In the genomic region with DNA sequence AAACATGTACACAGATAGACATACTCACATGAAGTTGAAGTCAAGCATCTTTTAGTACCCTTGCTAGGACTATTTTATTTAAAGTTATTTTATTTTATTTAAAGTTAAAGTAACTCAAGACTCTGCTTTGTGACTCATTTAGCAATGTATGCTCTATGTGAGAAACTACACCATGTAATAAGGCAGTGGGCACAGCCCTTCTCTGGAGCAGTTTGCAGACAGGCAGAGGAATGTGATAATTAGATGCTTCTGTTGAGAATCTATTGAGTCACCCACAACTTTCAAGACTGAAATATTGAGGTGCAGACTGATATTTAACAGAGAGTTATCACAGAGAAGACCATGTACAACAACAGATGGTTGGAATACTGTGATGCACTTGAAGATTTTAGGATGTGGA, we compare ENCODE assay signal across 18 mouse cellular contexts.
"Had no signal": no experiment of that assay in that cellular context is flagged by ENCODE, and none has a peak within 500 bp of the region (broad histone marks: within the 10 kb centered on the region; RNA-seq: fewer than 3 reads in every experiment).

No protein-coding gene starts in this region.

- DNase-seq: kidney, adult 8-10 months; kidney, postnatal 25 days; lung, adult 2 months; lung, postnatal 36 days; retina, postnatal 1 day; right cerebral cortex, postnatal 14 days; spleen, adult 18-20 months; thymus, adult 2 months; thymus, postnatal 25 days had no signal

- H3K9ac ChIP-seq: liver, embryonic 15.5 days; midbrain, embryonic 15.5 days; neural tube, embryonic 13.5 days had no signal

- H3K4me1 ChIP-seq: limb, embryonic 10.5 days; liver, embryonic 15.5 days; midbrain, embryonic 10.5 days; midbrain, embryonic 15.5 days; neural tube, embryonic 13.5 days had no signal

- H3K9me3 ChIP-seq: limb, embryonic 10.5 days; liver, embryonic 15.5 days; midbrain, embryonic 10.5 days; midbrain, embryonic 15.5 days; neural tube, embryonic 13.5 days had no signal

- H3K4me2 ChIP-seq: liver, embryonic 11.5 days; liver, embryonic 15.5 days; midbrain, embryonic 15.5 days; neural tube, embryonic 13.5 days had no signal

- ATAC-seq: inflammation-experienced regulatory T-cells, adult 6 months; intestine, postnatal 0 days; lung, postnatal 0 days; midbrain, embryonic 15.5 days had no signal

- H3K27me3 ChIP-seq: liver, embryonic 15.5 days; midbrain, embryonic 15.5 days; neural tube, embryonic 13.5 days had no signal

- H3K27ac ChIP-seq: limb, embryonic 10.5 days; liver, embryonic 15.5 days; midbrain, embryonic 10.5 days; midbrain, embryonic 15.5 days; neural tube, embryonic 13.5 days had no signal

- H3K36me3 ChIP-seq: limb, embryonic 10.5 days; liver, embryonic 15.5 days; midbrain, embryonic 10.5 days; midbrain, embryonic 15.5 days; neural tube, embryonic 13.5 days had no signal

- H3K4me3 ChIP-seq: limb, embryonic 10.5 days; liver, embryonic 15.5 days; midbrain, embryonic 10.5 days; midbrain, embryonic 15.5 days; neural tube, embryonic 13.5 days had no signal
